Mouse (Mus musculus) bone marrow, adult 2 months (tissue): ENCODE measurements at regions not wholly inside any gene's neighbourhood (a gene's known extent, or its start where the extent isn't known, plus 50 kb on each side); places are given as distances from the start of the nearest gene placed in this dataset.

Source experiments
- CTCF ChIP-seq: fragments of 200-500 bp; IDR thresholded peaks from 2 replicates; pipeline ENCODE4 v1.5.1; 2011; ENCODE audit warnings: low read length, control low read depth; ENCODE audit not compliant: control insufficient read depth, insufficient read depth
- POLR2A ChIP-seq: fragments of 200-500 bp; IDR thresholded peaks from 2 replicates; pipeline ENCODE4 v1.6.1; 2011; ENCODE audit warnings: low read depth, mild to moderate bottlenecking, control low read depth, low read length, borderline replicate concordance; ENCODE audit not compliant: control insufficient read depth

- TF ChIP-seq CTCF: no peak
- no peak for TF ChIP-seq POLR2A
Measured at GRCm38 (mm10) chr19:6611921-6612320, 69.1 kb upstream of the Slc22a12 start.
